Mouse (Mus musculus) hindbrain, embryonic 12.5 days (tissue): ENCODE measurements around the gene Cd2. TPM values are rescaled to one million over a fixed set of nuclear protein-coding genes. Genes with fewer than 3 reads are reported as not detected.

Experiments
- ATAC-seq: fragments of 200-750 bp; cut with Nextera tagmentation; 2 replicates; pipeline ENCODE4 v1.8.0; 2017; ENCODE audit warnings: moderate TSS enrichment; ENCODE audit not compliant: low FRiP score
- H3K27ac ChIP-seq: fragments of 300-500 bp; sonication (generic); 2 replicates; pipeline ENCODE4 v1.5.1; 2016; ENCODE audit warnings: mild to moderate bottlenecking
- H3K27me3 ChIP-seq: fragments of 300-500 bp; sonication (generic); 2 replicates; pipeline ENCODE4 v1.6.1; 2016; ENCODE audit warnings: mild to moderate bottlenecking
- H3K36me3 ChIP-seq: fragments of 300-500 bp; sonication (generic); 2 replicates; pipeline ENCODE4 v1.6.1; 2016; ENCODE audit warnings: mild to moderate bottlenecking
- H3K4me1 ChIP-seq: fragments of 300-500 bp; sonication (generic); 2 replicates; pipeline ENCODE4 v1.6.1; 2016
- H3K4me2 ChIP-seq: fragments of 300-500 bp; sonication (generic); replicated peaks from 2 replicates; pipeline ENCODE4 v1.6.1; 2016; ENCODE audit warnings: mild to moderate bottlenecking
- H3K4me3 ChIP-seq: fragments of 300-500 bp; sonication (generic); 2 replicates; pipeline ENCODE4 v1.5.1; 2016; ENCODE audit warnings: mild to moderate bottlenecking
- H3K9ac ChIP-seq: fragments of 300-500 bp; sonication (generic); 2 replicates; pipeline ENCODE4 v1.6.1; 2016; ENCODE audit warnings: mild to moderate bottlenecking, moderate library complexity
- H3K9me3 ChIP-seq: fragments of 300-500 bp; sonication (generic); replicated peaks from 2 replicates; pipeline ENCODE4 v1.6.1; 2016; ENCODE audit warnings: mild to moderate bottlenecking
- WGBS: fragments of 180-500 bp; shearing (Covaris S2); methylation state at CpG from one replicate; pipeline ENCODE4 v1.1.7; 2016; 5-methylcytosine and 5-hydroxymethylcytosine counted together
- polyA plus RNA-seq: library from polyadenylated mRNA; unstranded; fragments of >200 nt; fragmentation: Nextera tagmentation; extraction: Ambion mirVana; gene quantifications from 2 replicates; pipeline ENCODE4 v1.2.1, GENCODE M21; 2016

Cd2 gene
- polyA plus RNA-seq, 1 experiment from 2014 or later: not detected

DNA sequence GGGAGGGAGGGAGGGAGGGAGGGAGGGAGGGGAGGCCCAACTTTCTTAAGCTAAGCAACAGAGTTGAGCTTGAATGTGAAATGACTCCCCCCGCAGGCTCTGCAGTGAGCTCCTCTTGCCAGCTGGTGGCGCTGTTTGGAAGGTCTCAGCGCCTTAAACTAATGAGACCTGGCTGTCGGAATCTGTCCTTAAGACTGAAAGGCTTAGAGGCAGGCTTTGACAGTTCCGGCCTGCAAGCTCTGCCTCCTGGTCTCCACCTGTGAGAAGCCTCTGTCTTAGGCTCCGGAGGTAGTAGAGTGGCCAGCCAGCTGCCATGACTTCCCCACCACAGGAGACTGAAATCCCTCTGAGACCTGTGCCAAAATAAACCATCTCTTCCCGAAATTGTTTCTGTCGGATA is 16.4 kb upstream of the Cd2 start:
- H3K27me3 ChIP-seq: peaks cover 9% of the 10 kb centered on the region
- ATAC-seq: 0 out of 2 replicates have a peak, but pooled peaks have one; percentile 20
- no peaks in the 10 kb centered on the region for H3K36me3 ChIP-seq
- 15% methylated on average over 8 of the region's 8 CpGs for WGBS
- H3K9ac ChIP-seq: no peak overlapping the region
- H3K4me3 ChIP-seq: no peak overlapping the region
- H3K4me1 ChIP-seq: peaks cover 17% of the 10 kb centered on the region
- H3K27ac ChIP-seq: no peak overlapping the region
- no peaks in the 10 kb centered on the region for H3K9me3 ChIP-seq
- no peak overlapping the region for H3K4me2 ChIP-seq

DNA sequence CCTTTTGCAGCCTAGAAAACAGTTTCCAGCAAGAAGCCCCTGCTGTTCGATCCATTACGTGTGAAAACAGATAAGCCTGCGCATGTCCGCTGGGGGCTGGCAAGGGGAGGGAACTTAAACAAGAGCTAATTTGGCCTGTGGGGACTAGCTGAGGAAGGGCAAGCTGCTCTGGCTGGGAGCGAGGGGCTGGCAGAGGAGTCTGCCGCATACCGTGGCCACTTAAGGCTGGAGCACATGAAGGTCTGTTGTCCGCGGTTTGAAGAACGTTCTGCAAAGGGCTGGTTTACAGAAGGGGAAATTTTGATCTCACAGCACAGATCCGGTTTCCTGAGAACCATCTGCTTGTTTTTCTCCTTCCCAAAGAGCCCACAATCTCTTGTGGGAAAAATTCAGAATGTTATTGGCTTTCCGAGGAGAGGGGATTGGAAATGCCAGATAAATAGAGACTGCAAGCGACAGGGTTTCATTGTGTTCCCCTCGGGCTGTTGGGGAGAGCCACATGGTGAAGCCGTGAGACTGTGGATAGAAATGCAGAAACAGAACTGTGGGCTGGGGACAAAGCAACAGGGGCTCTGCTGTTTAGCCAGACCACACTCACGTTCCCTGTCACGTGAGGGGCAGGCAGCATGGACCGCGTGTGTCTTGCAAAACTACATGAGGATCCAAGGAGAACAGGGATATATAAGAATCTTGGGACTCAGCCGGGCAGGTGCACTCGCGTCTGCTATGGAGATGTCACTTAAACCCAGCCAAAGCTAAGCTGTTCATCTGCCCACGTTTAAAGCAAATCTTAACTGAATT is 12.7 kb upstream of the Cd2 start:
- 27% methylated on average over 23 of the region's 23 CpGs for WGBS
- Histone ChIP-seq H3K27me3 (peaks cover 13% of the 10 kb centered on the region), H3K4me3 (no peak overlapping the region; the same call in 1 of the 2 replicates), H3K9ac (peak overlapping the region; percentile 38), H3K27ac (peak overlapping the region; percentile 2; the same call in 1 of the 2 replicates), H3K4me1 (peaks cover 17% of the 10 kb centered on the region), H3K9me3 (no peaks in the 10 kb centered on the region), H3K4me2 (peak overlapping the region; percentile 45), H3K36me3 (no peaks in the 10 kb centered on the region)
- ATAC-seq: no peak

GRCm38 (mm10) chr3:101299591-101299990 is 11.9 kb upstream of the Cd2 start:
- ATAC-seq: no peak
- Histone ChIP-seq H3K9ac (no peak overlapping the region), H3K4me2 (no peak overlapping the region), H3K27ac (no peak overlapping the region), H3K4me1 (peaks cover 16% of the 10 kb centered on the region), H3K9me3 (no peaks in the 10 kb centered on the region), H3K4me3 (no peak overlapping the region), H3K36me3 (no peaks in the 10 kb centered on the region), H3K27me3 (peaks cover 13% of the 10 kb centered on the region)
- WGBS: 77% methylated on average over 6 of the region's 6 CpGs

GRCm38 (mm10) chr3:101297221-101297620 is 9.5 kb upstream of the Cd2 start:
- Histone ChIP-seq H3K4me3 (no peak overlapping the region), H3K36me3 (no peaks in the 10 kb centered on the region), H3K9me3 (no peaks in the 10 kb centered on the region), H3K4me1 (peaks cover 12% of the 10 kb centered on the region), H3K4me2 (no peak overlapping the region), H3K27me3 (peaks cover 12% of the 10 kb centered on the region; the same call in 1 of the 2 replicates), H3K9ac (no peak overlapping the region), H3K27ac (no peak overlapping the region)
- ATAC-seq: no peak
- 88% methylated on average over 5 of the region's 5 CpGs for WGBS

GRCm38 (mm10) chr3:101295931-101296820 is 8.4 kb upstream of the Cd2 start:
- Histone ChIP-seq H3K4me1 (peaks cover 12% of the 10 kb centered on the region), H3K4me3 (no peak overlapping the region), H3K9me3 (no peaks in the 10 kb centered on the region), H3K4me2 (no peak overlapping the region), H3K27me3 (0 out of 2 replicates have a peak, but pooled peaks cover 7% of the 10 kb centered on the region), H3K36me3 (no peaks in the 10 kb centered on the region), H3K27ac (no peak overlapping the region), H3K9ac (no peak overlapping the region)
- ATAC-seq: no peak
- WGBS: 59% methylated on average over 15 of the region's 15 CpGs

DNA sequence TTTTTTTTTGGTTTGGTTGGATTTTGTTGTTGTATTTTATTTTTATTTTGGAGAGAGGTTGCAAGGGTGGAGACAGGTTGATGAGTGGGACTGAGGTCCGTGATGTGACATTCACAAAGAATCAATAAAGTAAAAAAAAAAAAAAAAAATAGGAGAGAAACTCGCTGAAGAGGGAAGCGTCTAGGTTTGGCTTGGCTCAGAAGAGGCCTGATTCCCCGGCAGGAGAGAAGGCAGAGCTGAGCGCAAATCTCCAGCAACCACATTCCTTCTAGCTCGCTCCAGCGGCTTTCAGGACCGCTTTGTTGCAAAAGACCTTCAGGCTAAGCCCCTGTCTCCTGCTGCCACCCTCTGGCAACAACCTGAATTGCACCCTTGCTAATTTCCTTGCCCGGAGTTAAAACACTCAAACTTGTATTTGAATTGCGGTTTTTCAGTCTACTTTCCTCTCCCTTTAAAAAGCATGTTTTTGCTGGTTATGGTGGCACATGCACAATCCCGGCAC is 7.7 kb upstream of the Cd2 start:
- Histone ChIP-seq H3K27ac (no peak overlapping the region), H3K4me1 (peaks cover 6% of the 10 kb centered on the region), H3K27me3 (0 out of 2 replicates have a peak, but pooled peaks cover 7% of the 10 kb centered on the region), H3K9ac (no peak overlapping the region), H3K4me2 (no peak overlapping the region), H3K36me3 (no peaks in the 10 kb centered on the region), H3K4me3 (no peak overlapping the region), H3K9me3 (no peaks in the 10 kb centered on the region)
- WGBS: 5% methylated on average over 11 of the region's 11 CpGs
- peak; percentile 69 for ATAC-seq

- no peaks in the 10 kb centered on the region; the same call in 1 of the 2 replicates for H3K4me1 ChIP-seq
- no peak overlapping the region for H3K4me3 ChIP-seq
- no peak overlapping the region for H3K9ac ChIP-seq
- peak; percentile 36; the same call in 1 of the 2 replicates for ATAC-seq
- 0 out of 2 replicates have a peak, but pooled peaks cover 7% of the 10 kb centered on the region for H3K27me3 ChIP-seq
- no peak overlapping the region for H3K27ac ChIP-seq
- no peaks in the 10 kb centered on the region for H3K9me3 ChIP-seq
- H3K4me2 ChIP-seq: no peak overlapping the region
- H3K36me3 ChIP-seq: no peaks in the 10 kb centered on the region
- 80% methylated on average over 10 of the region's 10 CpGs for WGBS
Measured at GRCm38 (mm10) chr3:101294487-101295365, 7.0 kb upstream of the Cd2 start.

DNA sequence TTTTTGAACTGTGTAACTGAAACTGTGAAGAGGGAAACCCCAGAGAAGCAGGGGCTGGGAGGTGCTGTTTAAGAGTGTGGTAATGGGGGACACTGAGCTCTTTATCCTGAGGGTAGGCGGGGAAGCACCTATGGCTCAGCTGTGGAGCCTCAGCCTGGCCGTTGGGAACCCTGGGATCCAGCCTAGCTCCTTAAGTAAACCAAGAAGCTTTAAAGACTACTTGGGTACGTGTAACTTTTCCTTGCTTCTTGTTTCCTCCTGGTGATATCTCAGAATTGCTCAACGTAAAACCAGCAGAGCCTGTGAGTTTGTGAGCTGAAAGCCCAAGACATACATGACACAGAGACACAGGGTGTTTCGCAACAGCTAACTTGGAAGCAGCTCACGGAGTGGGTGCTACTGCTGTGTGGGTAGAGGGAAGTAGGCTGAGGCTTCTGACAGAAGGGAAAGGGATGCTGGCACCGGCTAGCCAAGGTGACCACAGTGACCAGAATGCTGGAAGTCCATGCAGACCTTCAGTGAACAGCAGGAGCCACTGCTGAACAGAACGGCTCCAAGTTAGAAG is 5.9 kb upstream of the Cd2 start:
- 83% methylated on average over 8 of the region's 8 CpGs for WGBS
- Histone ChIP-seq H3K27me3 (0 out of 2 replicates have a peak, but pooled peaks cover 7% of the 10 kb centered on the region), H3K4me1 (no peaks in the 10 kb centered on the region), H3K27ac (no peak overlapping the region), H3K4me2 (no peak overlapping the region), H3K9me3 (no peaks in the 10 kb centered on the region), H3K9ac (no peak overlapping the region), H3K4me3 (no peak overlapping the region), H3K36me3 (no peaks in the 10 kb centered on the region)
- ATAC-seq: no peak

- Histone ChIP-seq H3K4me2 (no peak overlapping the region), H3K4me1 (no peaks in the 10 kb centered on the region), H3K4me3 (no peak overlapping the region), H3K9me3 (no peaks in the 10 kb centered on the region), H3K27me3 (0 out of 2 replicates have a peak, but pooled peaks cover 7% of the 10 kb centered on the region), H3K27ac (no peak overlapping the region), H3K36me3 (no peaks in the 10 kb centered on the region), H3K9ac (no peak overlapping the region)
- 82% methylated on average over 5 of the region's 5 CpGs for WGBS
- ATAC-seq: no peak
Measured at GRCm38 (mm10) chr3:101292611-101293010, 4.9 kb upstream of the Cd2 start.

- Histone ChIP-seq H3K27ac (no peak overlapping the region), H3K27me3 (0 out of 2 replicates have a peak, but pooled peaks cover 2% of the 10 kb centered on the region), H3K4me2 (no peak overlapping the region), H3K9ac (no peak overlapping the region), H3K9me3 (no peaks in the 10 kb centered on the region), H3K36me3 (no peaks in the 10 kb centered on the region), H3K4me1 (no peaks in the 10 kb centered on the region), H3K4me3 (no peak overlapping the region)
- no peak for ATAC-seq
- 84% methylated on average over 18 of the region's 19 CpGs for WGBS
Measured at GRCm38 (mm10) chr3:101290587-101291520, 3.1 kb upstream of the Cd2 start.
